Mouse (Mus musculus) erythroblast, embryonic 14.5 days (primary cell): ENCODE results near the gene Cbl.

Experiments
- GATA1 ChIP-seq: IDR thresholded peaks from 2 replicates; pipeline ENCODE4 v1.6.1; 2012; ENCODE audit warnings: low read length, inconsistent platforms, mixed read lengths
- TAL1 ChIP-seq: IDR thresholded peaks from 3 replicates; pipeline ENCODE4 v1.6.1; 2012; ENCODE audit warnings: low read length, inconsistent platforms, mixed read lengths

DNA sequence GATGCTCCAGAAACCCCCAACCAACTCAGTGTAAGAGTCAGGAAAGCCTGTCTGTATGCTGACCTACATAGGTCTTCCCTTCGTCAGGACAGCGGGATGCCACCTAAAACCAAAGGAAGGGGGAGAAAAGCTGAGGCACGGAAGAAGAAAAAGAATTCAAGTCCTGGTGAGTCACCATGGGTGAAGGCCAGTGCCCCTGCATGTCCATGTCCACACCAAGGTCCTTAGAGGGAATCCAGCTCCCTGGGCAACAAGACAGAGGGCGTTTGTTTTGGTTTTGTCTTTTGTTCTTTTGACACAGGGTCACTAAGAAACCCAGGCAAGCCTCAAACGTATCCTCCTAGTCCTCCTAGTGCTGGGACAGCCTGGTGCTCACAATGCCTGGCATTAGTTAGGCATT, 7.1 kb upstream of the Cbl start:
- no peak for TF ChIP-seq GATA1
- TF ChIP-seq TAL1 = no peak
